Mouse (Mus musculus) liver, postnatal 0 days (tissue): ENCODE measurements around the gene Tmem8. TPM values are rescaled to one million over a fixed set of nuclear protein-coding genes. Genes with fewer than 3 reads are reported as not detected.

Source experiments
- ATAC-seq: fragments of 200-750 bp; cut with Nextera tagmentation; 2 replicates; pipeline ENCODE4 v1.8.0; 2017; ENCODE audit warnings: mild to moderate bottlenecking, moderate library complexity
- DNase-seq: peaks from one replicate; pipeline ENCODE4 v3.0.0-alpha.2; 2016
- H3K27ac ChIP-seq: fragments of 300-500 bp; sonication (generic); 2 replicates; pipeline ENCODE4 v1.5.1; 2014; ENCODE audit warnings: antibody characterized with exemption, moderate library complexity, mild to moderate bottlenecking, low read depth
- H3K27me3 ChIP-seq: fragments of 300-500 bp; sonication (generic); 2 replicates; pipeline ENCODE4 v1.6.1; 2014; ENCODE audit warnings: low read length, control low read depth, mixed read lengths; ENCODE audit not compliant: insufficient read depth
- H3K36me3 ChIP-seq: fragments of 300-500 bp; sonication (generic); replicated peaks from 2 replicates; pipeline ENCODE4 v1.6.1; 2014; ENCODE audit warnings: mild to moderate bottlenecking, control low read depth, low read length, moderate library complexity, mixed read lengths; ENCODE audit not compliant: insufficient read depth
- H3K4me1 ChIP-seq: fragments of 300-500 bp; sonication (generic); 2 replicates; pipeline ENCODE4 v1.6.1; 2014; ENCODE audit warnings: antibody characterized with exemption, mild to moderate bottlenecking, control low read depth; ENCODE audit not compliant: insufficient read depth
- H3K4me2 ChIP-seq: fragments of 300-500 bp; sonication (generic); 2 replicates; pipeline ENCODE4 v1.6.1; 2014; ENCODE audit warnings: low read depth, mild to moderate bottlenecking, low read length, moderate library complexity, mixed read lengths
- H3K4me3 ChIP-seq: fragments of 300-500 bp; sonication (generic); 2 replicates; pipeline ENCODE4 v1.5.1; 2014; ENCODE audit warnings: low read depth, low read length
- H3K9ac ChIP-seq: fragments of 300-500 bp; sonication (generic); replicated peaks from 2 replicates; pipeline ENCODE4 v1.6.1; 2014; ENCODE audit warnings: mild to moderate bottlenecking, moderate library complexity
- H3K9me3 ChIP-seq: fragments of 300-500 bp; sonication (generic); 2 replicates; pipeline ENCODE4 v1.6.1; 2016; ENCODE audit warnings: mild to moderate bottlenecking, control low read depth, low read length, mixed read lengths
- CTCF ChIP-seq: sonication (generic); IDR thresholded peaks from 2 replicates; pipeline ENCODE4 v1.5.1; 2016; ENCODE audit warnings: antibody characterized with exemption, low read depth
- EP300 ChIP-seq: IDR thresholded peaks from 2 replicates; pipeline ENCODE4 v1.6.1; 2016; ENCODE audit warnings: antibody characterized with exemption, low read depth, mild to moderate bottlenecking
- WGBS: fragments of 180-500 bp; shearing (Covaris S2); extraction: QIAGEN DNeasy Blood & Tissue Kit; methylation state at CpG from one replicate; pipeline ENCODE4 v1.1.7; 2014; ENCODE audit not compliant: insufficient replicate concordance; 5-methylcytosine and 5-hydroxymethylcytosine counted together
- polyA plus RNA-seq: library from polyadenylated mRNA; unstranded; fragments of >200 nt; fragmentation: Nextera tagmentation; extraction: Ambion mirVana; gene quantifications from 2 replicates; pipeline ENCODE4 v1.2.1, GENCODE M21; 2015

Tmem8 gene
- polyA plus RNA-seq, 1 experiment from 2014 or later, result 2.5 TPM

GRCm38 (mm10) chr17:26137751-26138130 lies 24.6 kb downstream of the Tmem8 start:
- peak overlapping the region; percentile 96; the same call in 1 of the 2 replicates for H3K9ac ChIP-seq

GRCm38 (mm10) chr17:26138239-26138836 lies 25.2 kb downstream of the Tmem8 start, which contains the start of gene Axin1:
Gene Axin1 (plus strand): TSS chr17:26138688.
- DNase-seq (peak; percentile 97), ATAC-seq (peak; percentile 98)
- no peaks in the 10 kb centered on the region for H3K27me3 ChIP-seq
- TF ChIP-seq CTCF (peak; percentile 71), EP300 (no peak)
- peak within 1 kb of the TSS; percentile 93 for H3K27ac ChIP-seq
- H3K9ac ChIP-seq, result peak within 1 kb of the TSS; percentile 96
- H3K4me1 ChIP-seq, result peaks cover 8% of the 10 kb centered on the region; the same call in 1 of the 2 replicates
- H3K9me3 ChIP-seq, result no peaks in the 10 kb centered on the region
- WGBS, result 2% methylated on average over 38 of the region's 42 CpGs
- peak within 1 kb of the TSS; percentile 83 for H3K4me3 ChIP-seq
- peaks cover 9% of the 10 kb centered on the region for H3K36me3 ChIP-seq
- H3K4me2 ChIP-seq, result peak within 1 kb of the TSS; percentile 96

More at GRCm38 (mm10) chr17:26137751-26138130, 24.6 kb downstream of the Tmem8 start:
- DNase-seq, result no peak
- Histone ChIP-seq H3K36me3 (peaks cover 3% of the 10 kb centered on the region; the same call in 1 of the 2 replicates), H3K4me1 (peaks cover 8% of the 10 kb centered on the region; the same call in 1 of the 2 replicates), H3K4me3 (peak overlapping the region; percentile 83), H3K4me2 (peak overlapping the region; percentile 96), H3K27me3 (no peaks in the 10 kb centered on the region), H3K9me3 (no peaks in the 10 kb centered on the region), H3K27ac (peak overlapping the region; percentile 93; the same call in 1 of the 2 replicates)
- no peak for ATAC-seq
- 69% methylated on average over 2 of the region's 2 CpGs for WGBS
- TF ChIP-seq CTCF (no peak), EP300 (no peak)

- Histone ChIP-seq H3K4me1 (peaks cover 8% of the 10 kb centered on the region; the same call in 1 of the 2 replicates), H3K27ac (peak overlapping the region; percentile 93), H3K9me3 (no peaks in the 10 kb centered on the region), H3K4me3 (peak overlapping the region; percentile 83), H3K4me2 (peak overlapping the region; percentile 96), H3K9ac (peak overlapping the region; percentile 96), H3K27me3 (no peaks in the 10 kb centered on the region), H3K36me3 (peaks cover 14% of the 10 kb centered on the region)
- TF ChIP-seq EP300 (no peak), CTCF (no peak)
- DNase-seq (no peak), ATAC-seq (peak; percentile 70)
- 2% methylated on average over 33 of the region's 58 CpGs for WGBS
These were observed 25.8 kb downstream of the Tmem8 start for GRCm38 (mm10) chr17:26138901-26139381.

GRCm38 (mm10) chr17:26142796-26143195 lies 29.7 kb downstream of the Tmem8 start:
- Histone ChIP-seq H3K9me3 (no peaks in the 10 kb centered on the region), H3K4me2 (no peak overlapping the region), H3K4me3 (no peak overlapping the region), H3K27me3 (no peaks in the 10 kb centered on the region), H3K36me3 (peaks cover 26% of the 10 kb centered on the region), H3K27ac (no peak overlapping the region), H3K4me1 (peaks cover 8% of the 10 kb centered on the region; the same call in 1 of the 2 replicates), H3K9ac (no peak overlapping the region)
- 75% methylated on average over 4 of the region's 4 CpGs for WGBS
- DNase-seq, result no peak
- ATAC-seq, result no peak
- TF ChIP-seq CTCF (no peak), EP300 (no peak)

- ATAC-seq (no peak), DNase-seq (no peak)
- H3K9ac ChIP-seq, result no peak overlapping the region
- no peaks in the 10 kb centered on the region for H3K9me3 ChIP-seq
- no peak overlapping the region for H3K27ac ChIP-seq
- H3K4me3 ChIP-seq, result no peak overlapping the region
- no peaks in the 10 kb centered on the region for H3K27me3 ChIP-seq
- TF ChIP-seq CTCF, result no peak
- WGBS, result 88% methylated on average over 5 of the region's 5 CpGs
- H3K4me1 ChIP-seq, result peaks cover 8% of the 10 kb centered on the region; the same call in 1 of the 2 replicates
- peaks cover 31% of the 10 kb centered on the region for H3K36me3 ChIP-seq
- no peak overlapping the region for H3K4me2 ChIP-seq
These were observed 30.3 kb downstream of the Tmem8 start for GRCm38 (mm10) chr17:26143386-26143785.

- H3K27me3 ChIP-seq, result no peaks in the 10 kb centered on the region
- H3K4me2 ChIP-seq, result no peak overlapping the region
- H3K36me3 ChIP-seq, result peaks cover 27% of the 10 kb centered on the region
- no peak overlapping the region for H3K9ac ChIP-seq
- H3K9me3 ChIP-seq, result no peaks in the 10 kb centered on the region
- WGBS, result 90% methylated on average over 2 of the region's 2 CpGs
- H3K27ac ChIP-seq, result no peak overlapping the region
- no peak for ATAC-seq
- H3K4me3 ChIP-seq, result no peak overlapping the region
- no peak for DNase-seq
- TF ChIP-seq EP300, result no peak
- no peak for TF ChIP-seq CTCF
- no peaks in the 10 kb centered on the region for H3K4me1 ChIP-seq
These were observed 36.0 kb downstream of the Tmem8 start for GRCm38 (mm10) chr17:26149056-26149455.
